Mouse (Mus musculus): ENCODE data around the gene Chpf.

The Chpf gene

GRCm38 (mm10) chr1:75438782-75439181, 40.3 kb downstream of the Chpf start:
- DNase-seq = peak; percentile 65

GRCm38 (mm10) chr1:75435475-75436328, 43.4 kb downstream of the Chpf start, which contains the start of gene Gmppa:
Gmppa (plus strand) TSS chr1:75435930.
- DNase-seq = peak; percentile 82

- DNase-seq = peak; percentile 79
These were observed 53.2 kb downstream of the Chpf start for GRCm38 (mm10) chr1:75425796-75426471.

Measured in cerebellum, adult 9-11 months (tissue).